Mouse (Mus musculus): ENCODE data around the gene Igf2bp1. TPM values are rescaled to one million over a fixed set of nuclear protein-coding genes. Genes with fewer than 3 reads are reported as not detected.

The Igf2bp1 gene
- polyA plus RNA-seq (2016; fragmentation: Nextera tagmentation; extraction: Ambion mirVana) = 88.7 and 107 TPM in 2 replicates

GRCm38 (mm10) chr11:96005403-96006271 is at the start of gene Igf2bp1:
Igf2bp1 (minus strand) TSS chr11:96005940.
- Histone ChIP-seq H3K36me3 (0 out of 2 replicates have a peak, but pooled peaks cover 3% of the 10 kb centered on the region), H3K4me3 (peak within 1 kb of the TSS; percentile 99), H3K4me1 (peaks cover 25% of the 10 kb centered on the region), H3K9me3 (no peaks in the 10 kb centered on the region), H3K27ac (peak within 1 kb of the TSS; percentile 98), H3K27me3 (ENCODE audit: insufficient read depth, poor library complexity, severe bottlenecking) (no peaks in the 10 kb centered on the region)
- peak; percentile 87 for DNase-seq (ENCODE audit: low spot score)
- WGBS = under 1% methylated on average over 62 of the region's 74 CpGs

- no peaks in the 10 kb centered on the region for H3K27me3 ChIP-seq (ENCODE audit: insufficient read depth, poor library complexity, severe bottlenecking)
- no peaks in the 10 kb centered on the region for H3K9me3 ChIP-seq
- H3K36me3 ChIP-seq = peaks cover 88% of the 10 kb centered on the region
- H3K27ac ChIP-seq = no peak overlapping the region
- H3K4me1 ChIP-seq = no peaks in the 10 kb centered on the region
- H3K4me3 ChIP-seq = no peak overlapping the region
- 90% methylated on average over 3 of the region's 3 CpGs for WGBS
- no peak for DNase-seq (ENCODE audit: low spot score)
These were observed 45.1 kb upstream of the Igf2bp1 start for GRCm38 (mm10) chr11:96050854-96051253.

- H3K27ac ChIP-seq = no peak overlapping the region
- H3K36me3 ChIP-seq = peaks cover 86% of the 10 kb centered on the region
- H3K9me3 ChIP-seq = no peaks in the 10 kb centered on the region
- WGBS = 82% methylated on average over 4 of the region's 4 CpGs
- no peak overlapping the region for H3K4me3 ChIP-seq
- no peaks in the 10 kb centered on the region for H3K4me1 ChIP-seq
- DNase-seq (ENCODE audit: low spot score) = no peak
- no peaks in the 10 kb centered on the region for H3K27me3 ChIP-seq (ENCODE audit: insufficient read depth, poor library complexity, severe bottlenecking)
These were observed 44.2 kb upstream of the Igf2bp1 start for GRCm38 (mm10) chr11:96049939-96050338.

- Histone ChIP-seq H3K27ac (no peak overlapping the region), H3K36me3 (peaks cover 75% of the 10 kb centered on the region), H3K27me3 (ENCODE audit: insufficient read depth, poor library complexity, severe bottlenecking) (no peaks in the 10 kb centered on the region), H3K9me3 (no peaks in the 10 kb centered on the region), H3K4me3 (no peak overlapping the region), H3K4me1 (no peaks in the 10 kb centered on the region)
- DNase-seq (ENCODE audit: low spot score) = no peak
- WGBS = 89% methylated on average over 4 of the region's 4 CpGs
These were observed 42.0 kb upstream of the Igf2bp1 start for GRCm38 (mm10) chr11:96047469-96048373.

- 83% methylated on average over 2 of the region's 2 CpGs for WGBS
- DNase-seq (ENCODE audit: low spot score) = no peak
- Histone ChIP-seq H3K4me1 (no peaks in the 10 kb centered on the region), H3K27ac (no peak overlapping the region), H3K9me3 (no peaks in the 10 kb centered on the region), H3K36me3 (peaks cover 71% of the 10 kb centered on the region), H3K27me3 (ENCODE audit: insufficient read depth, poor library complexity, severe bottlenecking) (no peaks in the 10 kb centered on the region), H3K4me3 (no peak overlapping the region)
These were observed 41.1 kb upstream of the Igf2bp1 start for GRCm38 (mm10) chr11:96046793-96047192.

- no peaks in the 10 kb centered on the region for H3K4me1 ChIP-seq
- H3K9me3 ChIP-seq = no peaks in the 10 kb centered on the region
- no peak overlapping the region for H3K4me3 ChIP-seq
- peaks cover 68% of the 10 kb centered on the region for H3K36me3 ChIP-seq
- H3K27me3 ChIP-seq (ENCODE audit: insufficient read depth, poor library complexity, severe bottlenecking) = no peaks in the 10 kb centered on the region
- H3K27ac ChIP-seq = no peak overlapping the region
- WGBS = 85% methylated on average over 8 of the region's 8 CpGs
- no peak for DNase-seq (ENCODE audit: low spot score)
These were observed 40.3 kb upstream of the Igf2bp1 start for GRCm38 (mm10) chr11:96046028-96046427.

- Histone ChIP-seq H3K4me3 (no peak overlapping the region), H3K27ac (no peak overlapping the region), H3K27me3 (ENCODE audit: insufficient read depth, poor library complexity, severe bottlenecking) (no peaks in the 10 kb centered on the region), H3K9me3 (no peaks in the 10 kb centered on the region), H3K4me1 (no peaks in the 10 kb centered on the region), H3K36me3 (peaks cover 65% of the 10 kb centered on the region)
- DNase-seq (ENCODE audit: low spot score) = no peak
- WGBS = 83% methylated on average over 11 of the region's 11 CpGs
These were observed 39.2 kb upstream of the Igf2bp1 start for GRCm38 (mm10) chr11:96044803-96045567.

GRCm38 (mm10) chr11:96038560-96038959 is 32.8 kb upstream of the Igf2bp1 start:
- H3K27ac ChIP-seq = no peak overlapping the region
- WGBS = 53% methylated on average over 1 of the region's 1 CpGs
- peaks cover 38% of the 10 kb centered on the region for H3K36me3 ChIP-seq
- no peak for DNase-seq (ENCODE audit: low spot score)
- no peaks in the 10 kb centered on the region for H3K9me3 ChIP-seq
- no peak overlapping the region for H3K4me3 ChIP-seq
- no peaks in the 10 kb centered on the region for H3K27me3 ChIP-seq (ENCODE audit: insufficient read depth, poor library complexity, severe bottlenecking)
- H3K4me1 ChIP-seq = peaks cover 11% of the 10 kb centered on the region

- no peak overlapping the region for H3K4me3 ChIP-seq
- WGBS = 88% methylated on average over 5 of the region's 5 CpGs
- H3K4me1 ChIP-seq = peaks cover 11% of the 10 kb centered on the region
- DNase-seq (ENCODE audit: low spot score) = no peak
- H3K36me3 ChIP-seq = peaks cover 30% of the 10 kb centered on the region
- H3K27ac ChIP-seq = no peak overlapping the region
- H3K27me3 ChIP-seq (ENCODE audit: insufficient read depth, poor library complexity, severe bottlenecking) = no peaks in the 10 kb centered on the region
- no peaks in the 10 kb centered on the region for H3K9me3 ChIP-seq
These were observed 31.8 kb upstream of the Igf2bp1 start for GRCm38 (mm10) chr11:96037499-96037898.

GRCm38 (mm10) chr11:96035133-96035532 is 29.4 kb upstream of the Igf2bp1 start:
- Histone ChIP-seq H3K36me3 (peaks cover 14% of the 10 kb centered on the region), H3K9me3 (no peaks in the 10 kb centered on the region)

GRCm38 (mm10) chr11:96034596-96035052 is 28.9 kb upstream of the Igf2bp1 start, which contains the start of gene Snf8:
Snf8 (plus strand) TSS chr11:96034885.
- under 1% methylated on average over 29 of the region's 29 CpGs for WGBS
- Histone ChIP-seq H3K36me3 (peaks cover 14% of the 10 kb centered on the region), H3K27ac (peak within 1 kb of the TSS; percentile 91), H3K4me3 (peak within 1 kb of the TSS; percentile 91), H3K4me1 (peaks cover 11% of the 10 kb centered on the region), H3K9me3 (no peaks in the 10 kb centered on the region), H3K27me3 (ENCODE audit: insufficient read depth, poor library complexity, severe bottlenecking) (no peaks in the 10 kb centered on the region)
- peak; percentile 97 for DNase-seq (ENCODE audit: low spot score)

More at GRCm38 (mm10) chr11:96035133-96035532, 29.4 kb upstream of the Igf2bp1 start:
- no peak for DNase-seq (ENCODE audit: low spot score)
- 8% methylated on average over 6 of the region's 6 CpGs for WGBS
- peak overlapping the region; percentile 91 for H3K4me3 ChIP-seq
- H3K27ac ChIP-seq = peak overlapping the region; percentile 91
- peaks cover 11% of the 10 kb centered on the region for H3K4me1 ChIP-seq
- no peaks in the 10 kb centered on the region for H3K27me3 ChIP-seq (ENCODE audit: insufficient read depth, poor library complexity, severe bottlenecking)

- peak overlapping the region; percentile 91 for H3K4me3 ChIP-seq
- no peak for DNase-seq (ENCODE audit: low spot score)
These were observed 28.4 kb upstream of the Igf2bp1 start for GRCm38 (mm10) chr11:96034116-96034515.

More at GRCm38 (mm10) chr11:96034116-96034515, 28.4 kb upstream of the Igf2bp1 start:
- Histone ChIP-seq H3K27me3 (ENCODE audit: insufficient read depth, poor library complexity, severe bottlenecking) (no peaks in the 10 kb centered on the region), H3K9me3 (no peaks in the 10 kb centered on the region), H3K36me3 (peaks cover 10% of the 10 kb centered on the region), H3K27ac (peak overlapping the region; percentile 91), H3K4me1 (peaks cover 11% of the 10 kb centered on the region)
- WGBS = 50% methylated on average over 8 of the region's 8 CpGs
